Mouse (Mus musculus): ENCODE data around the gene Tln1.

- TF ChIP-seq CTCF (IDR thresholded peaks at IDR 0.05; ENCODE audit: low read depth, low read length) (no peak), POLR2A (IDR thresholded peaks at IDR 0.05; ENCODE audit: borderline replicate concordance, low read depth, low read length) (no peak)
Measured at GRCm38 (mm10) chr4:43508666-43508997, 53.9 kb downstream of the Tln1 start.

Data from bone marrow macrophage, adult 2 months (primary cell).